Mouse (Mus musculus) hindbrain, embryonic 15.5 days (tissue): Measurements from ENCODE around the gene Cd33. TPM values are rescaled to one million over a fixed set of nuclear protein-coding genes. Genes with fewer than 3 reads are reported as not detected.

ENCODE experiments used
- ATAC-seq: fragments of 200-750 bp; cut with Nextera tagmentation; 2 replicates; pipeline ENCODE4 v1.8.0; 2017; ENCODE audit warnings: low read depth, moderate number of reproducible peaks, moderate TSS enrichment; ENCODE audit not compliant: low FRiP score
- H3K27ac ChIP-seq: fragments of 300-500 bp; sonication (generic); replicated peaks from 2 replicates; pipeline ENCODE4 v1.5.1; 2015; ENCODE audit warnings: mild to moderate bottlenecking, inconsistent platforms
- H3K27me3 ChIP-seq: fragments of 300-500 bp; sonication (generic); 2 replicates; pipeline ENCODE4 v1.6.1; 2015; ENCODE audit warnings: control low read depth, inconsistent platforms
- H3K36me3 ChIP-seq: fragments of 300-500 bp; sonication (generic); 2 replicates; pipeline ENCODE4 v1.6.1; 2015; ENCODE audit warnings: control low read depth, inconsistent platforms
- H3K4me1 ChIP-seq: fragments of 300-500 bp; sonication (generic); replicated peaks from 2 replicates; pipeline ENCODE4 v1.6.1; 2015; ENCODE audit warnings: control low read depth, inconsistent platforms
- H3K4me2 ChIP-seq: fragments of 300-500 bp; sonication (generic); 2 replicates; pipeline ENCODE4 v1.6.1; 2015; ENCODE audit warnings: moderate library complexity, mild to moderate bottlenecking, inconsistent platforms
- H3K4me3 ChIP-seq: fragments of 300-500 bp; sonication (generic); 2 replicates; pipeline ENCODE4 v1.5.1; 2015; ENCODE audit warnings: mild to moderate bottlenecking, inconsistent platforms
- H3K9ac ChIP-seq: fragments of 300-500 bp; sonication (generic); 2 replicates; pipeline ENCODE4 v1.6.1; 2015; ENCODE audit warnings: inconsistent platforms
- H3K9me3 ChIP-seq: fragments of 300-500 bp; sonication (generic); 2 replicates; pipeline ENCODE4 v1.6.1; 2016; ENCODE audit warnings: control low read depth, inconsistent platforms
- WGBS: fragments of 180-500 bp; shearing (Covaris S2); methylation state at CpG from one replicate; pipeline ENCODE4 v1.1.7; 2015; 5-methylcytosine and 5-hydroxymethylcytosine counted together
- polyA plus RNA-seq: library from polyadenylated mRNA; unstranded; fragments of >200 nt; fragmentation: Nextera tagmentation; extraction: Ambion mirVana; gene quantifications from 2 replicates; pipeline ENCODE4 v1.2.1, GENCODE M21; 2015

Gene Cd33
- polyA plus RNA-seq, 1 experiment from 2014 or later = 1.6 TPM

DNA sequence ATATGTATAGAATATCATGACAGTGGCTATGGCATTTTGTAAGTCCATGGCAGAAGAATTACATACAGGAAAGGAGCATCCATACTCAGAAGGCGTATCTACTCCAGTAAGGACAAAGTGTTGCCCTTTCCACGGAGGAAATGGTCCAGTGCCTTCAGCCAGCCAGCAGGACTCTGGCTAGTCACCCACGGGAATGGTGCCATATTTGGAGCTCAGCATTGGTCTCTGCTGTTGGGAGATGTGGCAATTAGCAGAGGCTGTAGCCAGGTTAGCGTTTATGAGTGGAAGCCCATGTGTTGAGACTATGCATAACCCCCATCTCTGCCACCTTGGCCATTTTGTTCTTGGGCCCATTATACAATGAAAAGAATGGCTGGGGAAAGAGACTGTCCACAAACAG lies 4.0 kb upstream of the Cd33 start:
- no peak for ATAC-seq
- Histone ChIP-seq H3K27me3 (no peaks in the 10 kb centered on the region), H3K27ac (no peak overlapping the region), H3K4me1 (no peaks in the 10 kb centered on the region), H3K36me3 (no peaks in the 10 kb centered on the region), H3K4me2 (no peak overlapping the region), H3K4me3 (no peak overlapping the region), H3K9me3 (no peaks in the 10 kb centered on the region), H3K9ac (no peak overlapping the region)
- 81% methylated on average over 4 of the region's 4 CpGs for WGBS

DNA sequence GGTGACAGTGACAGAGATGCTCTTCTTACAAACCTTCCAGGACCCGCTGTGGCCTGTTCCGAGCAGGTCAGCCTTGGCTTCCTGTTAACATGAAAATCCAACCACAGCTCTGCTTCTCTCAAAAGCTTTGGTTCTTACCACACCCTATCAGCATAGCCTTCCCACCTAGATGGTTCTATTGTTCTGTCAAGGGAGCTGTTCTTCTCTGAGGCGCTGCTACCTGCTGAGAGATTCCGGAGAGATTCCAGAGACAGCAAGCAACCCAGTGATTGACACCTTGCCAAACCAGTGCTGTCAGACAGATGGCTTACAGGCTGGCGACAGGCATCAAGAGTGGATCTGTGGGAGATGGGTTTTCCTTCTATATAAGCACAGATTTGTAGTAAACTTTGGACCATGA lies 3.4 kb upstream of the Cd33 start:
- WGBS = 41% methylated on average over 5 of the region's 5 CpGs
- no peak for ATAC-seq
- Histone ChIP-seq H3K36me3 (no peaks in the 10 kb centered on the region), H3K4me2 (no peak overlapping the region), H3K4me1 (no peaks in the 10 kb centered on the region), H3K4me3 (no peak overlapping the region), H3K27me3 (no peaks in the 10 kb centered on the region), H3K27ac (no peak overlapping the region), H3K9me3 (no peaks in the 10 kb centered on the region), H3K9ac (no peak overlapping the region)

DNA sequence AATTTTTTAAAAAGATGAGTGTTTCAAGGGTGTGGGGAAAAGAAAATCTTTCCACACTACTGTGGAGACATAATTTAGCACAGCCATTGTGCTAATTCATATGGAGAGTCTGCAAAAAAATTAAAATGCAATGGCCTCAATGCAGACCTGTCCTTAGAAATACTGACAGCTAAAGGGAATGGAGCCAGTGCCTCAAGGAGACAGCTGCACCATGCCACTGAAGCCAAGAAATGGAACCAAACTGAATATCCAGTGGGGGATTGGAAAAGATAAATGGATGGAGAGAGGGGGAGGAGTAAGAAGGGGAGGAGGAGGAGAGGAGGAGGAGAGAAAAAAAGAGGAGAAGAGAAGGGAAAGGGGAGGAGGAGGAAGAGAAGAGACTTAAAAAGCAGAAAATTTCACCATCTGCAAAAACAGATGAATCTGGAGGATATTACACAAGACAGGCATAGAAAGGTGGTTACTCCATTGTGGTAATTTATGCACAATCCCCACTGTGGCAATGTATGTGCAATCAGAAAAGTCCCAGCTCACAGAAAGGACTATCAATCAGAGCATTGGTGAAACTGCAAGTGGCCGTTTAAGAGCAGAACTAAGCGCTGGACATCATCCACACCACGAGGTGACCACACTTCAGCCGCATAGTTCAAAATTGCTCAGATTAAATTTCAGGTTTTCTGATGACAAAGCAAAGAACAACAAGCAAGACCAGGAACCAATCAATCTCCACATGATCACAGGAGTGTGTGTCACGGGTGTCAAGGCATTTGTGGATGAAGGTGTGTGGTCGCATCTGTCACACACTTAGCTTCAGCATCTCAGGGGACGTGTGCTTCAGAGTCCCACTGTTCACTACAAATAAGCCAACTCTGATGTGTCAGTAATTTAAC lies 1.7 kb upstream of the Cd33 start:
- Histone ChIP-seq H3K9ac (no peak overlapping the region), H3K4me3 (no peak overlapping the region), H3K36me3 (no peaks in the 10 kb centered on the region), H3K4me1 (no peaks in the 10 kb centered on the region), H3K9me3 (no peaks in the 10 kb centered on the region), H3K27ac (no peak overlapping the region), H3K27me3 (no peaks in the 10 kb centered on the region), H3K4me2 (no peak overlapping the region)
- WGBS = 70% methylated on average over 7 of the region's 7 CpGs
- ATAC-seq = no peak

DNA sequence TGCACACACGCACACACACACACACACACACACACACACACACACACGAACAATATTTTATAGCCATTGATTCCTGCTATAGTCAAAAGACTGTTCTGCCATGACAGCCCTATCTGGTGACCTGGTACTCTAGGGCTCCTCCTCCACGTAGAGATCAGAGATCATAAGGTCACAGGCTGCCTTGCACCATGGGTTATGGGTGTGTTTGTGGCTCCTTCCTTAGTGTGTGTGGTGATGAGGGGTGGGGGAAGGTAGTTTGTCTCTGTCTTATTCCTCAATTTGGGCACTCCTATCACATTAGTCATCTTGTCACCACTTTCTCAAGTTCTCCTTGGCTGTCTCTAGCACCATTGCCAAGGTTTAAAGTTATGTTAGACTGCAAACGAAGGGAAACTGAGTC lies 5.7 kb downstream of the Cd33 start:
- Histone ChIP-seq H3K4me3 (no peak overlapping the region), H3K9me3 (no peaks in the 10 kb centered on the region), H3K4me2 (no peak overlapping the region), H3K9ac (no peak overlapping the region), H3K27ac (no peak overlapping the region), H3K27me3 (no peaks in the 10 kb centered on the region), H3K36me3 (no peaks in the 10 kb centered on the region), H3K4me1 (no peaks in the 10 kb centered on the region)
- 66% methylated on average over 4 of the region's 4 CpGs for WGBS
- no peak for ATAC-seq

DNA sequence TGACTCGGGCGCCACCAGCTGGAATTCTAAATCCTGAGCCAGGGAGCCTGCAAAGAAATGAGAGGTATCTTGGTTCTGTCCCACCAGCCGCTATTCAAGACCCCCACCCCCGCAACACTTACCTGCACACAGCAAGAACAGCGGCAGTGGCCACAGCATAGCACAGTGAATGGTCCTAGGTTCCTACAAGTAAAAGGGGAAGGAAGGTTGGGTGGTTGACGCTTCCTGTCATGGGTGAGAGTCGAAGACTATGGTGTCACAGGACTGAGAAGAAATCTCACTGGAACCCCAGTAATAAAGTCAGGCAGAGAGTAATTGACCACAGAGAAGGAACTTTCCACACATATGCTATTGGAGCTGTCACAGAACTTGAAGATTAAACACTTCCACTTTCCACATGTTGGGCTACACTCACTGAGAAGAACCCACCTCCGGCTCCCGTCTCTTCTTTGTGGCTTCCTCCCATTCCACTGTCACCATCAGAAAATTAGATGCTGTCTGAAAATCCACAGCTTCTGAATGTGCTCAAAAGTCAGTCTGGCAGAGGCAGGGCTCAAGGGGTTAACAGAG lies 11.2 kb downstream of the Cd33 start:
- Histone ChIP-seq H3K4me3 (no peak overlapping the region), H3K4me2 (no peak overlapping the region), H3K9me3 (no peaks in the 10 kb centered on the region), H3K4me1 (no peaks in the 10 kb centered on the region), H3K27ac (no peak overlapping the region), H3K27me3 (no peaks in the 10 kb centered on the region), H3K9ac (no peak overlapping the region), H3K36me3 (no peaks in the 10 kb centered on the region)
- WGBS = 91% methylated on average over 9 of the region's 9 CpGs
- ATAC-seq = no peak

DNA sequence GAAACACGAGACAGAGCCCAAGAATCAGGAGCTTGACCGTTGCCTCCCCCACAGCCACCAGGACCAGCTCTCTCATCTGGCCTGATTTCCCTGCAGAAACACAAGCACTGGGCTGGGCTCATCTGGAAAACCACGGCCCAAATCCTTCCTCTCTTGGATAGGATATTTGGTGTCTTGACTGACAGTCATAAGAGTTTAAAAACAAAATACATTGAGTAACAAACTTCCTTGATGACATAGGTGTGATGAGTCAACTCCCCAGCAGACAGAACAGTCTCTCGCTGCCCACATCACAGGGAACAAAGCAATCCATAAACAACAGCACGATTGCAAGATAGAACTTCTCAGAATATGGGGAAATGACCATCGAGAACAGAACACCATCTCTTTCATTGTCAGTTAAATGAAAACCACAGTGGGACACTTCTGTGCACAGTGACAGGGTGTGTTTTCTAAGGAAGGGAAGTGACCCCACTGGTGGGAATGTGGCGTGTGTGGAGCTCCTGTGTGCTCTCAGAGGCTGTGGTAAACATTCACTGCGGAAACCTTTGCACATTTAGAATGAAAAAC lies 13.9 kb downstream of the Cd33 start:
- no peaks in the 10 kb centered on the region for H3K36me3 ChIP-seq
- H3K27ac ChIP-seq = no peak overlapping the region
- H3K9me3 ChIP-seq = no peaks in the 10 kb centered on the region

DNA sequence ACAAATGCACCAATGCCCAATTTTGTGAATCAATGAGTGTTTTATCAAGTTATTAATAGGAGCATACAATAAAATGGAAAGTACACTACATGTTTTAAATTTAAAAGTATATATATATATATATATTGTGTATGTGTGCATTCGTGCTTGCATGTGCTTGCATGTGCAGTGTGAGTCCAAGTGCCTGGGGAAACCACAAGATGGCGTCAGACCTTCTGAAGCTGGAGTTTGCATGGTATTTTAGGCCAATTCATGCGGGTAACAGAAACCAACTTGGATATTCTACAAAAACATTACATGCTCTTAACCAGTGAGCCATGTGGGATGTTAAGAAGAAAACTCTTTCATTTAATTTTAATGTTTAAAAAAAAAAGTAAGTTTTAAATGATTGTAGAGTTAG lies 18.9 kb downstream of the Cd33 start:
- Histone ChIP-seq H3K4me1 (no peaks in the 10 kb centered on the region), H3K36me3 (no peaks in the 10 kb centered on the region), H3K27ac (no peak overlapping the region), H3K4me2 (no peak overlapping the region), H3K4me3 (no peak overlapping the region), H3K9ac (no peak overlapping the region), H3K27me3 (no peaks in the 10 kb centered on the region), H3K9me3 (no peaks in the 10 kb centered on the region)
- ATAC-seq = no peak
- WGBS = 57% methylated on average over 3 of the region's 3 CpGs

More for the DNA sequence above, 13.9 kb downstream of the Cd33 start:
- no peaks in the 10 kb centered on the region for H3K27me3 ChIP-seq
- H3K4me2 ChIP-seq = no peak overlapping the region
- H3K9ac ChIP-seq = no peak overlapping the region
- H3K4me1 ChIP-seq = no peaks in the 10 kb centered on the region
- no peak for ATAC-seq
- no peak overlapping the region for H3K4me3 ChIP-seq
- 76% methylated on average over 8 of the region's 8 CpGs for WGBS

DNA sequence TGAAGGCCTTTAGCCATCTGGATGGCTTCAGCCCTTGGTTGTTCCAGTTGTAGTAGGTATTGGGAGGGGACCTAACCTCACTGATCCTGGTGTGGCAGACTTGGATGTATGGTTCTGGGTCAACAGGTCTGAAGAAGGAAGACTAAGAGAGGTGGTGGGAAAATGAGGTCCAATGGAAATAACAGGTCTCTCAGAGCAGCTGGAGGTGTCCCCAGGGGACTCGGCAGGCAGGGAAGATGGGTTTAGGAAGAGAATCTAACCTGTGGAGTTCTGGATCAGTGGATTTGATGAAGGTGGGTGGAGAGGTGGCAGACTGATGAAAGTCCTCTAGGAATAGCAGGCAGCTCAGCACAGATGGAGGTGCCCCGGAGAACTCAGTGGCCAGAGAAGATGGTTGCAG lies 21.5 kb downstream of the Cd33 start:
- H3K4me2 ChIP-seq = no peak overlapping the region
- H3K27me3 ChIP-seq = no peaks in the 10 kb centered on the region
- ATAC-seq = no peak
- no peak overlapping the region for H3K27ac ChIP-seq
- no peaks in the 10 kb centered on the region for H3K4me1 ChIP-seq
- H3K36me3 ChIP-seq = no peaks in the 10 kb centered on the region
- H3K9ac ChIP-seq = no peak overlapping the region
- no peaks in the 10 kb centered on the region for H3K9me3 ChIP-seq
- 86% methylated on average over 2 of the region's 2 CpGs for WGBS
- H3K4me3 ChIP-seq = no peak overlapping the region

DNA sequence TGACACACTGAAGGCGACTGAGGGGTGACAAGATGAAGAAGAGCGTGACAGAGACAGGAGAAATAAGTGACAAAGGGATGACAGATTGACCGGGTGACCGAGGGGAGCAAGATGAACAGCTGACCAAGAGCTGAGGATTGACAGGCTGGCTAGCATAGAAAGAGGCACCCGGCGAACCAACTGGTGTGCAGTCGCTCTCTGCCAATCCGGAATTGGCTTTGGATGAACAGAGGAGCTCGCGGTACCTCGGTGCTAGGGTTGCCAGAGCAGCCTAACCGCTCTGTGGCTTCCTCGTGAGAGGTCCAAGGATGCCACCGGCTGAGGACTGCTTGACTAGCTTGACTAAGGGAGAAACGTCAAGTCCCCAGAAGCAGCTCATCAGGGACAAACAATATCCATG lies 25.9 kb downstream of the Cd33 start:
- WGBS = 82% methylated on average over 15 of the region's 15 CpGs
- no peak overlapping the region for H3K4me2 ChIP-seq
- H3K4me1 ChIP-seq = no peaks in the 10 kb centered on the region
- H3K27me3 ChIP-seq = no peaks in the 10 kb centered on the region
- H3K27ac ChIP-seq = no peak overlapping the region
- H3K36me3 ChIP-seq = no peaks in the 10 kb centered on the region
- H3K9me3 ChIP-seq = no peaks in the 10 kb centered on the region
- no peak for ATAC-seq
- H3K9ac ChIP-seq = no peak overlapping the region
- no peak overlapping the region for H3K4me3 ChIP-seq

DNA sequence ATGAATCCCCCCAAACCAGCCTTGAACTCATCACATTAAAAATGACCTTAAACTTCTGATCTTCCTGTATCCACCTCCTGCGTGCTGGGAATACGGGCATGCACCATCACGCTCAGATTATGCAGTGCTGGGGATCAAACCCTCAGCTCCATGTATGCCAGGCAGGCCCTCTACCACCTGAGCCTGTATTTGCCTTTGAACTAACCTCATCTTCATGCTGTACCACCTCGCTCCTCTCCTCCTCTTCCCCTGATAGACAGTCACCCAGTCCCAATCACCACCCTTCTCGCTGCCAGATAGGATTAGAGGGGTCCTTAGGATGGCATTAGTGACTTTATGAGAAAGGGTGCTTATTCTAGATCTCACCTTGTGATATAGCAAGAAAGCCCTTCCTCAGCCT lies 29.2 kb downstream of the Cd33 start:
- no peaks in the 10 kb centered on the region for H3K4me1 ChIP-seq
- no peaks in the 10 kb centered on the region for H3K9me3 ChIP-seq
- H3K9ac ChIP-seq = no peak overlapping the region
- H3K27ac ChIP-seq = no peak overlapping the region
- no peak for ATAC-seq
- no peaks in the 10 kb centered on the region for H3K27me3 ChIP-seq
- no peaks in the 10 kb centered on the region for H3K36me3 ChIP-seq
- 86% methylated on average over 5 of the region's 5 CpGs for WGBS
- no peak overlapping the region for H3K4me2 ChIP-seq
- no peak overlapping the region for H3K4me3 ChIP-seq

DNA sequence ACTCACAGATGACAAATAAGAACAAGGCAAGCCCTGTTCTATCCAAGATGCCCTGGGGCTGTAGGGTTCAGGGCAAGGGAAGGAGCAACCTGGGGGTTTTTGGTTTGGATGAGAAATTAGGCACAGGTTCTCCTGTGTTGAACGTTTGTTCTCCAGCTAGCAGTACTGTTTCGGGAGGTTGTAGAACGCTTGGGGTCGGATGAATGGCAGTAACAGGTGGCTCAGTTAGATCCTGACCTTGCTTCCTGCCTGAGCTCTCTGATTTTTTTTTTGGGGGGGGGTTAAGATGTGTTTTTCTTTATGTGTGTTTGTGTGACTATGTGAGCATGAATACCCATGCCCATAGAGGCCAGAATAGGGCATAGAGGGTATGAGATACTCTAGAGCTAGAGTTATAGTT lies 31.7 kb downstream of the Cd33 start:
- Histone ChIP-seq H3K27ac (no peak overlapping the region), H3K9me3 (no peaks in the 10 kb centered on the region), H3K4me1 (no peaks in the 10 kb centered on the region), H3K4me2 (no peak overlapping the region), H3K27me3 (no peaks in the 10 kb centered on the region), H3K4me3 (no peak overlapping the region), H3K9ac (no peak overlapping the region), H3K36me3 (no peaks in the 10 kb centered on the region)
- 88% methylated on average over 4 of the region's 4 CpGs for WGBS
- no peak for ATAC-seq

DNA sequence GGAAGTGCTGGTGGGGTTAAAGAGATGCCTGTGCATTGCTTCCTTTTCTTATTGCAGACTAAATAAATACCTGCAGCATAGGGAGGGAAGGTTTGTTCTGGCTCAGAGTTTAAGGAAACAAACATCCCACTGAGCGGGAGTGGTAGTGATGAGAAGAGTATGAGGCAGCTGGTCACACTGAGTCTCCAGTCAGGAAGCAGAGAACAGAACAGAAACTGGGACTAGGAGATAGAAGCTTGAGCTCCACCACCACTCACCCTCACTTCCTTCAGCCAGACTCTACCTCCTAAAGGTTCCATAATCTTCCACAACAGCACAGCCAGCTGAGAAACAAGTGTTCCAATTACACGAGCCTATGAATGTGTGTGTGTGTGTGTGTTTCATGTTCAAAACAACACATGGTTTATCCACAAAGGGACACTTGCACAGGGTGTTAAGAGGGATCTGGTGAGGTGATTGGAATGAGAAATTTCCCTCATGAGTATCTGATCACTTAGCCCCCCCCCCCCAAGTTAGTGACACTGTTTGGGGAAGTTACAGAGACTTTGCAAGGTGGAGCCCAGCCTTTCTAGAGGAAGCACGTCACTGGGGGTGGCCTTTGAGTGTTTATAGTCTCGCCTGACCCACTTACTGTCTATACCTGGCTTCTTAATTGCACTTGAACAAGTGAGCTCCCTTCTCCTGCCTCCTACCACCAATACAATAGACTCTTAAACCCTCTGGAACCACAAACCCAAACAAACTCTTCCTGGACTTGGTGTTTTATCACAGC lies 32.3 kb downstream of the Cd33 start:
- no peak overlapping the region for H3K27ac ChIP-seq
- no peak for ATAC-seq

More for the DNA sequence above, 32.3 kb downstream of the Cd33 start:
- Histone ChIP-seq H3K4me3 (no peak overlapping the region), H3K4me2 (no peak overlapping the region), H3K4me1 (no peaks in the 10 kb centered on the region), H3K27me3 (no peaks in the 10 kb centered on the region), H3K9me3 (no peaks in the 10 kb centered on the region), H3K9ac (no peak overlapping the region), H3K36me3 (no peaks in the 10 kb centered on the region)
- WGBS = 65% methylated on average over 4 of the region's 4 CpGs
